Mouse (Mus musculus) MEL (cell line): ENCODE results near the gene Mcm2.

ENCODE experiments used
- CTCF ChIP-seq, 3 experiments: IDR thresholded peaks in 2 of 3; conservative IDR thresholded peaks in 1 of 3; 2 replicates each; pipeline ENCODE4 v1.5.1; 2011 to 2012; ENCODE audit warnings: low read length in 3 of 3, low read depth in 2 of 3, mild to moderate bottlenecking in 2 of 3, improper control_type of control experiment in 1 of 3, inconsistent platforms in 1 of 3, mixed read lengths in 1 of 3, moderate library complexity in 1 of 3; ENCODE audit not compliant: control insufficient read depth in 1 of 3, insufficient read depth in 1 of 3, poor library complexity in 1 of 3, severe bottlenecking in 1 of 3
- EP300 ChIP-seq, 2 experiments: IDR thresholded peaks; 2 replicates each; pipeline ENCODE4 v1.6.1; 2011; ENCODE audit warnings: improper control_type of control experiment in 2 of 2, low read length in 2 of 2, low read depth in 1 of 2, mild to moderate bottlenecking in 1 of 2
- KAT2A ChIP-seq: conservative IDR thresholded peaks from 2 replicates; pipeline ENCODE4 v1.6.1; 2012; ENCODE audit warnings: low read depth, low read length, improper control_type of control experiment, inconsistent platforms
- MAZ ChIP-seq: IDR thresholded peaks from 2 replicates; pipeline ENCODE4 v1.6.1; 2012; ENCODE audit warnings: low read depth, mild to moderate bottlenecking, inconsistent platforms, low read length, improper control_type of control experiment
- POLR2AphosphoS2 ChIP-seq: IDR thresholded peaks from 2 replicates; pipeline ENCODE4 v1.6.1; 2011; ENCODE audit warnings: low read length, improper control_type of control experiment
- TCF12 ChIP-seq: IDR thresholded peaks from 2 replicates; pipeline ENCODE4 v1.6.1; 2014; ENCODE audit warnings: low read depth, mild to moderate bottlenecking, inconsistent platforms, low read length, improper control_type of control experiment, moderate library complexity
- USF1 ChIP-seq: IDR thresholded peaks from 2 replicates; pipeline ENCODE4 v1.6.1; 2014; ENCODE audit warnings: low read depth, mild to moderate bottlenecking, inconsistent platforms, low read length, improper control_type of control experiment, moderate library complexity
- ZC3H11A ChIP-seq: IDR thresholded peaks from 2 replicates; pipeline ENCODE4 v1.6.1; 2012; ENCODE audit warnings: low read depth, mild to moderate bottlenecking, inconsistent platforms, low read length, improper control_type of control experiment

GRCm38 (mm10) chr6:88937214-88937549 is 38.6 kb upstream of the Mcm2 start:
- TF ChIP-seq CTCF (IDR thresholded peaks at IDR 0.05 in 2 of 3, conservative IDR thresholded peaks at IDR 0.05 in 1 of 3; ENCODE audit: control insufficient read depth in 1 of 3, insufficient read depth in 1 of 3, low read depth in 2 of 3, low read length in 3 of 3, poor library complexity in 1 of 3, severe bottlenecking in 1 of 3) (no peak), TCF12 (no peak), KAT2A (no peak), MAZ (no peak), USF1 (no peak), POLR2AphosphoS2 (no peak), ZC3H11A (no peak), EP300 (IDR thresholded peaks at IDR 0.05; ENCODE audit: low read depth in 1 of 2, low read length in 2 of 2) (no peak)
